31 mouse cellular contexts compared by ENCODE assay signal in genomic region chr10:83607111-83607510, GRCm38 (mm10).
"Had no signal": no experiment of that assay in that cellular context is flagged by ENCODE, and none has a peak within 500 bp of the region (broad histone marks: within the 10 kb centered on the region; RNA-seq: fewer than 3 reads in every experiment).

No protein-coding gene starts in this region.

- H3K4me1 ChIP-seq: heart, embryonic 13.5 days; heart, embryonic 15.5 days; hindbrain, embryonic 15.5 days; intestine, embryonic 15.5 days; kidney, embryonic 15.5 days had no signal

- H3K4me3 ChIP-seq: heart, embryonic 13.5 days; heart, embryonic 15.5 days; hindbrain, embryonic 10.5 days; hindbrain, embryonic 12.5 days; hindbrain, embryonic 13.5 days; hindbrain, embryonic 15.5 days; intestine, embryonic 15.5 days; kidney, embryonic 15.5 days; layer of hippocampus, adult 2 months; left cerebral cortex, adult 2 months had no signal

- H3K4me2 ChIP-seq: heart, embryonic 11.5 days; heart, embryonic 13.5 days; heart, embryonic 15.5 days; hindbrain, embryonic 12.5 days; hindbrain, embryonic 13.5 days; hindbrain, embryonic 14.5 days; hindbrain, embryonic 15.5 days; intestine, embryonic 15.5 days; kidney, embryonic 15.5 days had no signal

- DNase-seq: heart, postnatal 10 days; heart, postnatal 14 days; heart, postnatal 4 days; kidney, adult 11 months; kidney, adult 18-20 months; kidney, adult 2 months; kidney, adult 8-10 months; kidney, adult 9 months; kidney, postnatal 14 days; kidney, postnatal 25 days; kidney, postnatal 4 days; layer of hippocampus, adult 9-11 months; layer of hippocampus, postnatal 36 days had no signal

- ATAC-seq: hindbrain, embryonic 16.5 days; hindbrain, postnatal 0 days; inflammation-experienced regulatory T-cells, adult 6 months; intestine, embryonic 15.5 days; intestine, embryonic 16.5 days; intestine, postnatal 0 days had no signal

- H3K9me3 ChIP-seq: heart, embryonic 13.5 days; heart, embryonic 15.5 days; hindbrain, embryonic 10.5 days; hindbrain, embryonic 12.5 days; hindbrain, embryonic 13.5 days; hindbrain, embryonic 15.5 days; intestine, embryonic 15.5 days; kidney, embryonic 15.5 days had no signal

- H3K9ac ChIP-seq: heart, embryonic 13.5 days; heart, embryonic 15.5 days; hindbrain, embryonic 12.5 days; hindbrain, embryonic 13.5 days; hindbrain, embryonic 14.5 days; hindbrain, embryonic 15.5 days; intestine, embryonic 15.5 days; kidney, embryonic 15.5 days had no signal

- H3K27me3 ChIP-seq: heart, embryonic 13.5 days; heart, embryonic 15.5 days; hindbrain, embryonic 12.5 days; hindbrain, embryonic 13.5 days; hindbrain, embryonic 15.5 days; intestine, embryonic 15.5 days; kidney, embryonic 15.5 days had no signal

- H3K27ac ChIP-seq: heart, embryonic 13.5 days; heart, embryonic 15.5 days; hindbrain, embryonic 10.5 days; hindbrain, embryonic 12.5 days; hindbrain, embryonic 13.5 days; hindbrain, embryonic 14.5 days; hindbrain, embryonic 15.5 days; hindbrain, postnatal 0 days; intestine, embryonic 15.5 days; kidney, embryonic 15.5 days; kidney, postnatal 0 days; layer of hippocampus, adult 2 months; left cerebral cortex, adult 2 months had no signal
